20 mouse cellular contexts compared by ENCODE assay signal in genomic region chr3:136330043-136330442, GRCm38 (mm10). TPM values are rescaled to one million over a fixed set of nuclear protein-coding genes. Genes with fewer than 3 reads are reported as not detected.
"Had no signal": no experiment of that assay in that cellular context is flagged by ENCODE, and none has a peak within 500 bp of the region (broad histone marks: within the 10 kb centered on the region; RNA-seq: fewer than 3 reads in every experiment).

No protein-coding gene starts in this region.

- H3K4me1 ChIP-seq: lung, embryonic 15.5 days; midbrain, embryonic 10.5 days; midbrain, embryonic 12.5 days; neural tube, embryonic 13.5 days; neural tube, embryonic 15.5 days had no signal

- H3K27ac ChIP-seq: lung, embryonic 15.5 days; midbrain, embryonic 10.5 days; midbrain, embryonic 12.5 days; neural tube, embryonic 13.5 days; neural tube, embryonic 15.5 days had no signal

- H3K9me3 ChIP-seq: lung, embryonic 15.5 days; midbrain, embryonic 10.5 days; midbrain, embryonic 12.5 days; neural tube, embryonic 13.5 days; neural tube, embryonic 15.5 days had no signal

- H3K9ac ChIP-seq: lung, embryonic 15.5 days; midbrain, embryonic 12.5 days; neural tube, embryonic 13.5 days; neural tube, embryonic 15.5 days had no signal

- H3K27me3 ChIP-seq: lung, embryonic 15.5 days had no signal

- H3K4me2 ChIP-seq: lung, embryonic 15.5 days; midbrain, embryonic 12.5 days; neural tube, embryonic 13.5 days; neural tube, embryonic 15.5 days had no signal

- ATAC-seq: lung, postnatal 0 days; midbrain, embryonic 16.5 days had no signal

- H3K36me3 ChIP-seq: lung, embryonic 15.5 days; midbrain, embryonic 10.5 days; midbrain, embryonic 12.5 days; neural tube, embryonic 13.5 days; neural tube, embryonic 15.5 days had no signal

- DNase-seq: lung, adult 2 months; lung, postnatal 14 days; lung, postnatal 36 days; midbrain, embryonic 14.5 days; retina, postnatal 1 day; right cerebral cortex, adult 18-20 months; right cerebral cortex, postnatal 25 days; right cerebral cortex, postnatal 4 days; spleen, adult 18-20 months; thymus, adult 2 months; thymus, postnatal 25 days; thymus, postnatal 4 days had no signal

- H3K4me3 ChIP-seq: lung, embryonic 15.5 days; midbrain, embryonic 10.5 days; midbrain, embryonic 12.5 days; myocyte; neural tube, embryonic 13.5 days; neural tube, embryonic 15.5 days had no signal

RNA-seq across cellular contexts. Expression of gene Bank1, which starts 4.2 kb away (rescaled TPM):
- polyA plus RNA-seq: myocyte had no signal
